Mouse (Mus musculus): ENCODE measurements around the gene Hoxd11. TPM values are rescaled to one million over a fixed set of nuclear protein-coding genes. Genes with fewer than 3 reads are reported as not detected.
A peak's percentile ranks its signal among the peaks of the same experiment; 100 is the strongest.

Hoxd11 gene
- polyA plus RNA-seq, 1 experiment, result not detected

DNA sequence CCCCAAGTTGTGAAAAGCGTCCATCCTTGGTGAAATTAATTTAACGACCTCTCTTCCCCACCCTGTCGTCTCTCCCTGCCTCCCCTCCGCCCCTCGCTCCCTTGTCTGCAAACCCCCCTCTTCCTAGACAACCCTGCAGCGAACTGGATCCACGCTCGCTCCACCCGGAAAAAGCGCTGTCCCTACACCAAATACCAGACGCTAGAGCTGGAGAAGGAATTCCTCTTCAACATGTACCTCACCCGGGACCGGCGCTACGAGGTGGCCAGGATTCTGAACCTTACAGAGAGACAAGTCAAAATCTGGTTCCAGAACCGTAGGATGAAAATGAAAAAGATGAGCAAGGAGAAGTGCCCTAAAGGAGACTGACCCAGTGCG lies 19.7 kb downstream of the Hoxd11 start:
- Histone ChIP-seq H3K4me1 (ENCODE audit: control insufficient read depth, insufficient read depth, low read length) (peaks cover 4% of the 10 kb centered on the region; the same call in 1 of the 2 replicates), H3K4me3 (replicated peaks; ENCODE audit: extremely low read depth, low read depth, low read length) (no peak overlapping the region)
- no peak for DNase-seq
- 7% methylated on average over 17 of the region's 17 CpGs for WGBS
- no peak for TF ChIP-seq CTCF (IDR thresholded peaks at IDR 0.05; ENCODE audit: insufficient read depth, low read length)
- no peak for TF ChIP-seq POLR2A (IDR thresholded peaks at IDR 0.05; ENCODE audit: borderline replicate concordance, extremely low read depth, low read depth, low read length)

DNA sequence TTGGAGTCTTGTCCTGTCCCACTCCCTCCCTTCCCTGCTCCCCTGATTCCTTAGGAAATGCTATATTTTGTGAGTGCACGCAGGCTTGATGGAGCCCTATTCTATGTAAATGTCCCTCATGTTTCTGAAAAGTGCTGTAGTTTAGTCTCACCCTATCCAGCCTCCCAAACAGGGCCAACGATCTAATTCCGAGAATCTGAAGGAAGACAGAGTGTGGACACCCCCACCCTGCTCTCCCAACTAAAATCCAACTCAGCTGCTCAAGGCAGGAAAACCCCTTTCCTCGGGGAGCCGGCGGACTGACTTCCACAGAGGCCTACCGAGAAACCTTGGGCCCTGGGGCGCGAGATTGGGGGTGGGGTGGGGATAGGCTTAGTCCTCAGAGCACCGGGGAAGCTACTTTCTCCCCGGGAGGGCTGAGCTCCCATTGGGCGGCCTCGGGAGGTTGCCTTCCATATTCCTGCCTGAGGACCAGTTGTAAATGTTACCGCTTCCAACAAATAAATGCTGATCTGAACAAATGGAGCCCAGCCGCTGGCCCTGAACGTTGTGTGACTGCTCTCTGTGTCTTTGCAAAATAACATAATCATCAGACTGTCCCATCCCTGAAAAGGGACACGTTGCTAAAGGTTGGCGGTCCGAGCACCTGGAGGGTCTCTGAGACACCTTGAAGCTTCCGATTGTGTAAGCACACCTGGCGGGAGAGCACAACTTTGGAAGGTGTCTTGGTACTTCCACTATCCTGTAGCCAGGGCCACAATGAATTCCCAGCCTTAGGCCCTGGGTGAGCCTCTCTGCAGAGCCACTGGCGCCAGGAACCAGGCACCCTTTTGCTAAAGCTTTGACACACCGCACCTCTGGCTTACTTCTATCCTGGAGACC lies 20.5 kb downstream of the Hoxd11 start:
- TF ChIP-seq CTCF (IDR thresholded peaks at IDR 0.05; ENCODE audit: insufficient read depth, low read length) (no peak), POLR2A (IDR thresholded peaks at IDR 0.05; ENCODE audit: borderline replicate concordance, extremely low read depth, low read depth, low read length) (no peak)
- DNase-seq, result no peak
- no peak overlapping the region for H3K4me3 ChIP-seq (replicated peaks; ENCODE audit: extremely low read depth, low read depth, low read length)
- peaks cover 4% of the 10 kb centered on the region; the same call in 1 of the 2 replicates for H3K4me1 ChIP-seq (ENCODE audit: control insufficient read depth, insufficient read depth, low read length)
- WGBS, result 10% methylated on average over 23 of the region's 23 CpGs

DNA sequence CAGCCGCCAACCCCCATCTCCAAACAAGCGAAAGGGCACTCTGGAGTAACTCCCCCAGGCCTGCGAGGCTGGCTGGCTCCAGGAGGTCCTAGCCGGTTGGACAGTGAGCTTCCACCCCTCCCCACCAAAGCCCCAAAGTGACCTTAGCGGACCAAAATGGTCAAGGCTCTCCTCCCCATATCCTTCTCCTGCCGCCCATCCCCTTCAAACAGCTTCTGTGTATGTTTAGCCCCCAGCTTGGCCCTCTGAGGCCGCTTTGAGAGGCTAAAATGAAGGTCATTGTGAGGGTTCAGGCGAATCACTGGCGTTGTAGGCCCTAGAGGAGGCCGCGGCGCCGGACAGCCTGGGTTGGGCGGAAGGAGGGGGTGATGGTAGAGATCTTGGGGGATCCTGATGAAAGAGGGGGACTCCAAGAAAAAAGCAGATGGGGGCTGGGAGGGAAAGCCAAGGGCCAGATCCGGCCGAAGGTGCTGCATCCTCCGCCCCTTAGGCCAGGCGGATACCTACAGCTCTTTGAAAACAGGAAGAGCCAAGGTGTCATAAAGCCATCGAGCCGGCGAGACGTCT lies 21.3 kb downstream of the Hoxd11 start:
- no peak for DNase-seq
- WGBS, result 12% methylated on average over 22 of the region's 22 CpGs
- TF ChIP-seq POLR2A (IDR thresholded peaks at IDR 0.05; ENCODE audit: borderline replicate concordance, extremely low read depth, low read depth, low read length) (no peak), CTCF (IDR thresholded peaks at IDR 0.05; ENCODE audit: insufficient read depth, low read length) (no peak)
- peaks cover 4% of the 10 kb centered on the region; the same call in 1 of the 2 replicates for H3K4me1 ChIP-seq (ENCODE audit: control insufficient read depth, insufficient read depth, low read length)
- no peak overlapping the region for H3K4me3 ChIP-seq (replicated peaks; ENCODE audit: extremely low read depth, low read depth, low read length)

DNA sequence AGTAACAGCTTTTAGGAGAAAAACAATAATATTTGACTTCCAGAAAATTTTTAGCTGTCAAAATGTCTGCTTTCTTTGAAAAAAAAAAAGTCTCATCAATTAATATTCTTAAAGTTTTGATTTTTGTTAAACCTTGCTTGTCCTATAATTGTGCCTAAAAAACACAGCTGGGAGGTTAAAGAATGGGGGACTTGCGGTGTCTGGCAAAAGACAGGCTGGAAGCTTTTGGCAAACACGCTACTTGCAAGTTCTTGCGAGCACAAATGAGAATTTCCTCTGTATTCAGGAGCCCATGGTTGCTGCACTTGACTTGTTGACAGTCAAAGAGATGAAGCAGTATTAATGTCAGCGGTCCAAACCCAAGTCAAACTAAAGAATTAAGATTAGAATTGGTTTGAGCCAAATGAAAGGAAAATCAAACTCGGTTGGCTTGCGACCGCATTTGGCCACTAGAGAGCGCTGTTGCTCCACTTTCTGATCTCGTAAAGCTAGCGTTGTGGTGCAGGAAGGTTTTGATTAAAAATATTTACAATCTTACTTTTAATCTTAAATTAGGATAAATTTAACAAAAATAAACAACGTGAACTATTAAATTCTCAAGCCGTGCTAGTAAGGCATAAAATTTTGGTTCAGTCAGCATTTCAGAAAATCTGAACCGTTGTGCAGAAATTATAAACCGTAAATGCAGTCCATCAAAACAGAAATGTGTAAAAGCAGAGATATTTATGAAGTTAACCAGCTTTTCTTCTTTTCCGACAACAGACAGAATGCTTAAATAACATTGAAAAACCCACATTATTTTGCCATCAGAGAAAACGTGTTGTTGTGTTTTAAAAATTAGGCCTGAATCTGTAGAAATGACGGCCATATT lies 22.8 kb downstream of the Hoxd11 start:
- Histone ChIP-seq H3K4me1 (ENCODE audit: control insufficient read depth, insufficient read depth, low read length) (peaks cover 4% of the 10 kb centered on the region; the same call in 1 of the 2 replicates), H3K4me3 (replicated peaks; ENCODE audit: extremely low read depth, low read depth, low read length) (no peak overlapping the region)
- peak; percentile 72 for DNase-seq
- WGBS, result 17% methylated on average over 17 of the region's 17 CpGs
- TF ChIP-seq POLR2A (IDR thresholded peaks at IDR 0.05; ENCODE audit: borderline replicate concordance, extremely low read depth, low read depth, low read length), result no peak
- TF ChIP-seq CTCF (IDR thresholded peaks at IDR 0.05; ENCODE audit: insufficient read depth, low read length), result peak; percentile 95

DNA sequence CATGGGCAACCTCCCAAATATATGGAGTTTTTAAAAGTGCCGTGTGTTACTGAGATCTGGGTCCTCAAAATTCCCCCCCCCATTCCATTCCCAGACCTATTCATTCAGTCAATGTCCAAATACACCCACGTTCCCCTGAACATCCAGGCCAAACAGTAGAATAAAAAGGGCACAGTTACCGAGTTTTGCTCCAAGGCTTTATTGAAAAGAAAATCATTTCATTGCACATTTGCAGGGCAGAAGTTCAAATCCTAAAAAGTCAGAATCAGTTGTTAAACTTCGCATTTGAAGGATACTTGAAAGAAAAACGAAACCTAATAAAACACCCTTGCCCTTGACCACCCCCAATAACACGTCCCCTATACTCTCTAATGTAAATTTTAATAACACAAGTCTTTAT lies 23.5 kb downstream of the Hoxd11 start:
- WGBS, result 29% methylated on average over 6 of the region's 6 CpGs

DNA sequence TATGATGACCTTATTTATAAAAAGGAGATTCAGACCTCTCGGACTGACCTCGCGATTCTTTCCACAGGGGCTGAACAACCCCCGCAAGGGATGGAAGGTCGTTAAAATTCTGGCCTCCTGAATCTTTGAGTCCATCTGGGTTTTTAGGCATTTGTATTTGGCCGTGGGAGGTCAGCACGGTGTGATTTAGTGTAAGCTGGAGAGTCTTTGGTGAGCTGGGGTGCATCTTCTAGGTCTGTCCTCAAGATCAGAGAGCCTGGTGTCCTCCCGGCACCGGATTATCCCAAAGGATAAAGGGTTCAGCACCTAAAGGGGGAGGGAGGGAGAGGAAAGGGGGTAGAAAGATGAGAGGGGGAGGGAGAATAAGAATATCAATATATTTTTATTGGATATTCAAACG lies 24.0 kb downstream of the Hoxd11 start:
- WGBS, result 24% methylated on average over 10 of the region's 10 CpGs
- no peak for TF ChIP-seq POLR2A (IDR thresholded peaks at IDR 0.05; ENCODE audit: borderline replicate concordance, extremely low read depth, low read depth, low read length)
- no peak for DNase-seq
- Histone ChIP-seq H3K4me1 (ENCODE audit: control insufficient read depth, insufficient read depth, low read length) (peaks cover 1% of the 10 kb centered on the region; the same call in 1 of the 2 replicates), H3K4me3 (replicated peaks; ENCODE audit: extremely low read depth, low read depth, low read length) (no peak overlapping the region)

More for the DNA sequence above, 23.5 kb downstream of the Hoxd11 start:
- no peak for DNase-seq
- TF ChIP-seq CTCF (IDR thresholded peaks at IDR 0.05; ENCODE audit: insufficient read depth, low read length), result no peak
- TF ChIP-seq POLR2A (IDR thresholded peaks at IDR 0.05; ENCODE audit: borderline replicate concordance, extremely low read depth, low read depth, low read length), result no peak
- Histone ChIP-seq H3K4me3 (replicated peaks; ENCODE audit: extremely low read depth, low read depth, low read length) (no peak overlapping the region), H3K4me1 (ENCODE audit: control insufficient read depth, insufficient read depth, low read length) (peaks cover 4% of the 10 kb centered on the region; the same call in 1 of the 2 replicates)

DNA sequence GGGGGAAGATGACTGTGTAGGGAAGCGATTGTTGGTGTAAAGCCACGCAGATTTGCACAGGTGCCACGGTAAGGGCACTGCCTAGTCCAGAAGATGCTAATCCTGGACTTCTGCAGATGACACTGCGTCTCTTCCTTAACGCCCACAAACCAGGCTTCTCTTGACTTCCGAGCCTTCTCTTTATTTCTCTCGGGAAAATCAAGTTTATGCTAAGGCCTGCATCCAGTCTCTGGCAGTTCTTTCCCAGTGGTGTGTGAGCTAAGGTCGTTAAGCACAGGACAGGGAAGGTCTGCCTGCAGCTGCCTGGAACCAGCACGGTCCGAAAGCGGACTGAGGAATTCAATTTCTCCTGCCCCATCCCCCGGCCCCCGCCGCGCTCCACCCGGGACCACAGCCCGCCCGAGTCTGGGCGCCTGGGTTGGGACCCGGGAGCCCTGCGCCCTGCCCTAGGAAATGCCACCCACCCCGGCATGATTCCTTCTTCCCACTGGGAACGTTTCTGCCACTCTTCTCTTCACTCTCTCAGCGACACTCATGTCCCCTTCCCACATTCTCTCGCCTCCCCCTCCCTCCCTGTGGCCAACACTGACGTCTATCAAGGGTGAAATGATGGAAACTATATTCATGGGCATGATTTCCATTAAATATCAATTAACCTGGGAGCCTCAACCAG lies 24.5 kb downstream of the Hoxd11 start:
- WGBS, result 8% methylated on average over 26 of the region's 26 CpGs
- Histone ChIP-seq H3K4me3 (replicated peaks; ENCODE audit: extremely low read depth, low read depth, low read length) (no peak overlapping the region), H3K4me1 (ENCODE audit: control insufficient read depth, insufficient read depth, low read length) (no peaks in the 10 kb centered on the region)
- no peak for DNase-seq
- no peak for TF ChIP-seq POLR2A (IDR thresholded peaks at IDR 0.05; ENCODE audit: borderline replicate concordance, extremely low read depth, low read depth, low read length)
- TF ChIP-seq CTCF (IDR thresholded peaks at IDR 0.05; ENCODE audit: insufficient read depth, low read length), result no peak

DNA sequence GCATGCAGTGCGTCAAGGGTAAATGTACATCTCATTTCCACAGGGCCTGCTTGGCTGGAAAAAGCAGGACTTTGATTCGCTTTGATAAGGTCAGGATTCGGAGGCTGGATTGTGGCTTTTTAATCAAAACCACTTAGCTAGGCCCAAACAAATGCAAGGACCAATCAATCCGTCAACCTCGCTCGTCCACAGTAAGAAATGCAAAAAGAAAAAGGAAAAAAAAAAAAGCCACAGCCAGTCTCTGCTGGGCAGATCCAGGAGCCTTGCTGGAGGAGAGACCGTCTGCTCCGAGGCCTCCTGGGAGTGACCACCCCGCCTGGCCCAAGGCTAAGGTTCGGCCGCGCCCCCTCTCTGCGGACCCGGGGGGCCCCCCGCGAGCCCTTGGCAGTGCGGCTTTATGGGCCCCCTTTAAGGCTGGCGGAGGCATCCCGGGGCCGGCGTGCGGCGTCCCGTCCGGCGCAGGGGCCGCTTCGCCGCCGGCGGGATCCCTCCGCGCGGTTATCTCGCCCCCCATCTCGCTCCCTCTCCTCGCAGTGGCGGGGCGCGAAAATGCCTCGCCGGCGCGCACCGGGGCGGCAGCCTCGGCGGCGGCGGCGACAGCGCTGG lies 25.1 kb downstream of the Hoxd11 start, which contains the start of gene Hoxd8:
TSS of gene Hoxd8 (plus strand) at position 223 of the 606 bp plus-strand sequence.
- DNase-seq, result no peak
- Histone ChIP-seq H3K4me1 (ENCODE audit: control insufficient read depth, insufficient read depth, low read length) (no peaks in the 10 kb centered on the region), H3K4me3 (replicated peaks; ENCODE audit: extremely low read depth, low read depth, low read length) (no peak within 1 kb of the TSS)
- TF ChIP-seq POLR2A (IDR thresholded peaks at IDR 0.05; ENCODE audit: borderline replicate concordance, extremely low read depth, low read depth, low read length) (no peak), CTCF (IDR thresholded peaks at IDR 0.05; ENCODE audit: insufficient read depth, low read length) (no peak)
- 4% methylated on average over 47 of the region's 52 CpGs for WGBS
